Mouse (Mus musculus): Measurements from ENCODE around the gene Th. TPM values are rescaled to one million over a fixed set of nuclear protein-coding genes. Genes with fewer than 3 reads are reported as not detected.
A peak's percentile ranks its signal among the peaks of the same experiment; 100 is the strongest.

The Th gene
- polyA plus RNA-seq, 1 experiment from 2014 or later = 8.2 TPM

DNA sequence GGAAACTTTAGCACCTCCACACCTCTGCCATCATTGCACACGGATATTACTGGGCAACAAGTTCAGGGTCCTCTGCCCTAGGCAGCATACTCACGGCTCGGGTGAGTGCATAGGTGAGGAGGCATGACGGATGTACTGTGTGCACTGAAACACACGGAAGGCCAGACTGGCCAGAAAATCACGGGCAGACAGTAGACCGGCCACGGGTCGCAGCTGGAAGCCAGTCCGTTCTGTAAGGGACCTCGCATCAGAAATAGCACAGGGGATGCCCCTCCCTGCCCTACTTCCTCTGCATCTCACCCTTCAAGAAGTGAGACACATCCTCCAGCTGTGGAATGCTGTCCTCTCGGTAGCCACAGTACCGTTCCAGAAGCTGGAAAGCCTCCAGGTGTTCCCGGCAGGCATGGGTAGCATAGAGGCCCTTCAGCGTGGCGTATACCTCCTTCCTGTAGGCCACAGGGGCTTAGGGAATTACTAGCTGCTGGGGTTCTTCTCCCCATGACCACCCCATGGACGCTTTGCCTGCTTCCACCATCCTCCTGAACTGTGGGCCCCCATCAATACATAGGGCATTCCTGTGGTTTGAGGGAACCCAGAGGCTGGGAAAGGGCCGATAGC, 35.6 kb downstream of the Th start:
- Histone ChIP-seq H3K36me3 (ENCODE audit: control insufficient read depth, insufficient read depth, low read length) (no peaks in the 10 kb centered on the region), H3K9ac (ENCODE audit: low read length) (no peak overlapping the region), H3K4me2 (ENCODE audit: low read length) (no peak overlapping the region), H3K27ac (ENCODE audit: low read depth, low read length) (no peak overlapping the region), H3K4me1 (ENCODE audit: control insufficient read depth, insufficient read depth, low read length) (peaks cover 4% of the 10 kb centered on the region; the same call in 1 of the 2 replicates), H3K27me3 (replicated peaks; ENCODE audit: control insufficient read depth, insufficient read depth, low read length) (0 out of 2 replicates have a peak, but pooled peaks cover 2% of the 10 kb centered on the region), H3K4me3 (ENCODE audit: low read depth, low read length) (no peak overlapping the region), H3K9me3 (replicated peaks; ENCODE audit: control insufficient read depth, low read length) (no peaks in the 10 kb centered on the region)
- ATAC-seq = peak; percentile 24; the same call in 1 of the 2 replicates
- WGBS = 85% methylated on average over 18 of the region's 18 CpGs
- no peak for DNase-seq (ENCODE audit: low spot score)

DNA sequence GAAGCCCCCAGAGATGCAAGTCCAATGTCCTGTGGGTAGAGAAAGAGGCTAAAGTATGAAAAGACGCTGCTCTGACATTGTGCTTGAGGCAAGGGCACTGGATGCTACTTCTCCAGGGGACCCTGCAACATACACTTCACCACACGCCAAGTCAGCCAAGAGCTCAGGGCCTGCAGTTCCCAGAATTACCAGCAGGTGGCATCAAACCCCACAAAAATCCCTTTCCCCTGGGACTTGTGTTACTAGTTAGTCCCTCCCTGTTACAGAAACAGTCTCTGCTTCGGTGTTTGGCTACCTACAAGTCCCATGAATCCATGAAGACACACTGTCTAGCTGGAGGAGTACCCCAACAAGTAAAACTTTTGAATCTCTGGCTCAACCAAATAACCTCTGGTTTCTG, 36.3 kb downstream of the Th start:
- Histone ChIP-seq H3K4me3 (ENCODE audit: low read depth, low read length) (no peak overlapping the region), H3K27me3 (replicated peaks; ENCODE audit: control insufficient read depth, insufficient read depth, low read length) (no peaks in the 10 kb centered on the region), H3K9ac (ENCODE audit: low read length) (no peak overlapping the region), H3K9me3 (replicated peaks; ENCODE audit: control insufficient read depth, low read length) (no peaks in the 10 kb centered on the region), H3K4me1 (ENCODE audit: control insufficient read depth, insufficient read depth, low read length) (peaks cover 1% of the 10 kb centered on the region; the same call in 1 of the 2 replicates), H3K36me3 (ENCODE audit: control insufficient read depth, insufficient read depth, low read length) (no peaks in the 10 kb centered on the region), H3K27ac (ENCODE audit: low read depth, low read length) (no peak overlapping the region), H3K4me2 (ENCODE audit: low read length) (no peak overlapping the region)
- ATAC-seq = peak; percentile 69
- DNase-seq (ENCODE audit: low spot score) = peak; percentile 93
- 9% methylated on average over 3 of the region's 3 CpGs for WGBS

DNA sequence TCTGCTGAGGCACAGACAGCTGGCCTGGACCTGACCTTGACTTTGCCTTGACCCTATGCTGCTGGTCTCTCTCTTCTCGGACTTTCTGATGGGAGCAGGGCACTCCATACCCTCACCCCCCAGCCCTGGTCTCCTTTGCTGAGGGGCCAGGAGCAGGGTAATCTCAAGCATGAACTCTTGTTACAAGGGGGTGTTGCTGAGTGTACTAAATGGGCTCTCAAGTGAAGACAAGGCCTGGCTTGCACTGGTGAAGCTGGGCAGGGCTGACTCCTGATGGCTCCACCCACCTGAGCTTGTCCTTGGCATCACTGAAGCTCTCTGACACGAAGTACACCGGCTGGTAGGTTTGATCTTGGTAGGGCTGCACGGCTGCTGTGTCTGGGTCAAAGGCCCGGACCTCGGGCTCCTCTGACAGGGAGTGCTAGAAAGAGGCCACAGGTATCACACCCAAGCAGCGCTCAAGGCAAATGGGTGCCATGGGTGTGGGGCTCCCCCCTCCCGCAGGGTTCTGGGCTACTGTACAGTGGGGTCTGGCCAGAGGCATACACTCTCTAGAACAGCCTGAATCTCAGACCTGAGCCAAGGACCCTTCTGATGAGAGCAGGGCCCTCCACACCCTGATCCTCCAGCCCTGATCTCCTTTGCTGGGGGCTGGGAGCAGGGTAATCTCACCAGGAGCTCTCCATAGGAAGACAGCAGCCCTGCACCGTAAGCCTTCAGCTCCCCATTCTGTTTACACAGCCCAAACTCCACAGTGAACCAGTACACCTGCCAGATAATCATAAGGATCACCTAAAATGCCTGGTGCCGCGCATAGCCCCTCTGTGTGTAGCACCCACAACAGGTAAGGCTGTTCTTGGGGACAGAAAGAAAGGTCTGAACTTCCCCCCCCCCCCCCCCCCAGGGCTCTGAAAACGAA, 36.9 kb downstream of the Th start:
- DNase-seq (ENCODE audit: low spot score) = no peak
- Histone ChIP-seq H3K9ac (ENCODE audit: low read length) (no peak overlapping the region), H3K27ac (ENCODE audit: low read depth, low read length) (no peak overlapping the region), H3K4me1 (ENCODE audit: control insufficient read depth, insufficient read depth, low read length) (no peaks in the 10 kb centered on the region), H3K27me3 (replicated peaks; ENCODE audit: control insufficient read depth, insufficient read depth, low read length) (no peaks in the 10 kb centered on the region), H3K4me2 (ENCODE audit: low read length) (no peak overlapping the region), H3K4me3 (ENCODE audit: low read depth, low read length) (no peak overlapping the region), H3K9me3 (replicated peaks; ENCODE audit: control insufficient read depth, low read length) (no peaks in the 10 kb centered on the region), H3K36me3 (ENCODE audit: control insufficient read depth, insufficient read depth, low read length) (no peaks in the 10 kb centered on the region)
- 0 out of 2 replicates have a peak, but pooled peaks have one; percentile 26 for ATAC-seq
- WGBS = 74% methylated on average over 11 of the region's 12 CpGs

DNA sequence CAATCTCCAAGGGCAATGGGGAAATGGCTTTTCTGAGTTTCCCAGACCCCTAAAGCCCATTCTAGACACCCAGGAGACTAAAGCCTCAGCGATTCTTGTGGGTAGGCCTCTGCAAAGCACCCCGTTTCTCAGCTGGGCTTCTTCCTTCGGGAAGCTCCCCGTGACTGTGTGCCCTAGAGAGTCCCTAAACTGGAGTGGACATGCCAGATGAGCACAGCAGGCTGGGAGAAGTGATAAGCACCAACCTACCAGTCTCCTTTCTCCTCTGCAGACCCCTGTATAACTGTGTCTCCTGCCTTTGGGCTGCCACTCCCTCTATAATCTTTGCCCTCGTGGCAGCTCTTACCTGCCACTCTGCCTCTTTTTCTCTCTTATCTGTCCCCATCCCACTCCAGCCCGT, 37.6 kb downstream of the Th start:
- Histone ChIP-seq H3K27me3 (replicated peaks; ENCODE audit: control insufficient read depth, insufficient read depth, low read length) (no peaks in the 10 kb centered on the region), H3K9ac (ENCODE audit: low read length) (no peak overlapping the region), H3K4me3 (ENCODE audit: low read depth, low read length) (no peak overlapping the region), H3K4me1 (ENCODE audit: control insufficient read depth, insufficient read depth, low read length) (no peaks in the 10 kb centered on the region), H3K27ac (ENCODE audit: low read depth, low read length) (no peak overlapping the region), H3K36me3 (ENCODE audit: control insufficient read depth, insufficient read depth, low read length) (no peaks in the 10 kb centered on the region), H3K4me2 (ENCODE audit: low read length) (no peak overlapping the region), H3K9me3 (replicated peaks; ENCODE audit: control insufficient read depth, low read length) (no peaks in the 10 kb centered on the region)
- DNase-seq (ENCODE audit: low spot score) (no peak), ATAC-seq (no peak)
- 80% methylated on average over 6 of the region's 6 CpGs for WGBS

DNA sequence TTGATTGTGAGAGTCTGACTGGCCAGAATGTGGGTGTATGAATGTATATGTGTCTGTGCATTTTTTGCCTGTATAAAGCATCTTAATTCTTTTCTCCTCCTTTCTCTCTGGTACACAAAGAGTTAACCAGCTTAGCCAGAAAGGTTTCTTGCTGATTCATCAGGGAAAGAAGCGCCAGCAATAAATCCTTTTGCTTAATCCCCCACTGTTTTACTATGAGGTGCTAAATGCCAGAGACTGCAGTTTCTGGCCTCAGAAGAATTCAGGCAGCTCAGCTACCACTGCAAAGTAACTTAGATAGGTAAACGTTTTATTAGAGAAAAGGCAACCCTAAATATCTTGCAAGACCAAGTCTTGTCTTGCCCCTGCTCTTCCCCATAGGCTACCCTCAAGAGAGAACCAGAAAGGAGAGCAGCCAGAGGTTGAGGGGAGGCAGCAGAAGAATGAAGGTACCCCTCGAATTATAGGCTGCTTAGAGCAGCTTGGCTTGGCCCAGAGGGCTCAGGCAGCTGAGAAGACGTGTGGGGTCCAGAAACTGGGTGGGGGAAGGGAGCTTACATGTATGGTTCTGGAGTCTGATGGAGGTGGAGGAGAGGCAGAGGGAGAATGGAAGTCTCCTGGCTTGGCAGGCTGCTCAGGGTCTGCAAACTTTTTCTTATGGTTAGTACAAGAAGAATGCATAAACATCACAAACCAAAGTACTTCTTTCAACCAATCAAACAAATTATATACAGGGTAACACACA, 61.3 kb downstream of the Th start:
- Histone ChIP-seq H3K36me3 (ENCODE audit: control insufficient read depth, insufficient read depth, low read length) (no peaks in the 10 kb centered on the region), H3K27me3 (replicated peaks; ENCODE audit: control insufficient read depth, insufficient read depth, low read length) (no peaks in the 10 kb centered on the region), H3K9ac (ENCODE audit: low read length) (no peak overlapping the region), H3K4me1 (ENCODE audit: control insufficient read depth, insufficient read depth, low read length) (no peaks in the 10 kb centered on the region), H3K27ac (ENCODE audit: low read depth, low read length) (no peak overlapping the region), H3K9me3 (replicated peaks; ENCODE audit: control insufficient read depth, low read length) (no peaks in the 10 kb centered on the region), H3K4me2 (ENCODE audit: low read length) (no peak overlapping the region), H3K4me3 (ENCODE audit: low read depth, low read length) (no peak overlapping the region)
- 3% methylated on average over 4 of the region's 4 CpGs for WGBS
- no peak for ATAC-seq
- peak; percentile 23 for DNase-seq (ENCODE audit: low spot score)

DNA sequence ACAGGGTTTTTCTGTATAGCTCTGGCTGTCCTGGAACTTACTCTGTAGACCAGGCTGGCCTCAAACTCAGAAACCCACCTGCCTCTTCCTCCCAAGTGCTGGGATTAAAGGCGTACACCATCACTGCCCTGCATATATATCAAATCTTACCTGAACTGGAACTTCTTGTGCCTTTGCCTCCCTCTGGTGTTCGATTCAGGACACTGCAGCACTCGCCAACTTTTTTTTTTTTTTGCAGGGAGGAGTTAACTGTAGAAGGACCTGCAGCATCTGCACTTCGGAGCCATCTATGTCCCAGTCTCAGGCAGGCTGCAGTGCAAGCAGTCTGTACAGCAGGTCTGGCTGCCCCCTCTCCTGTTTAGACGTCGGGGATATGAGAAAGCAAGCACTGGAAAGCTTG, 80.2 kb downstream of the Th start:
- Histone ChIP-seq H3K9ac (ENCODE audit: low read length) (no peak overlapping the region), H3K9me3 (replicated peaks; ENCODE audit: control insufficient read depth, low read length) (no peaks in the 10 kb centered on the region), H3K4me2 (ENCODE audit: low read length) (no peak overlapping the region), H3K4me1 (ENCODE audit: control insufficient read depth, insufficient read depth, low read length) (no peaks in the 10 kb centered on the region), H3K36me3 (ENCODE audit: control insufficient read depth, insufficient read depth, low read length) (no peaks in the 10 kb centered on the region), H3K4me3 (ENCODE audit: low read depth, low read length) (no peak overlapping the region), H3K27ac (ENCODE audit: low read depth, low read length) (no peak overlapping the region; the same call in 1 of the 2 replicates), H3K27me3 (replicated peaks; ENCODE audit: control insufficient read depth, insufficient read depth, low read length) (no peaks in the 10 kb centered on the region)
- 18% methylated on average over 6 of the region's 6 CpGs for WGBS
- ATAC-seq (no peak), DNase-seq (ENCODE audit: low spot score) (peak; percentile 59)

Other genes starting within 250 kb of the Th start
- 0.83 TPM in 1 of 2 replicates, not detected in the other for gene Ins2, start 187.7 kb downstream of the Th start, polyA plus RNA-seq (2014; fragmentation: Nextera tagmentation; extraction: Ambion mirVana)
- gene Ascl2, start 38.1 kb upstream of the Th start, polyA plus RNA-seq (2014; fragmentation: Nextera tagmentation; extraction: Ambion mirVana) = 0.26 and 0.32 TPM in 2 replicates
- gene Tspan32, start 73.9 kb upstream of the Th start, polyA plus RNA-seq (2014; fragmentation: Nextera tagmentation; extraction: Ambion mirVana) = 0.61 and 1.2 TPM in 2 replicates
- 343 and 345 TPM in 2 replicates for gene Cd81, start 121.6 kb upstream of the Th start, polyA plus RNA-seq (2014; fragmentation: Nextera tagmentation; extraction: Ambion mirVana)
- 97.5 and 106 TPM in 2 replicates for gene Tssc4, start 138.1 kb upstream of the Th start, polyA plus RNA-seq (2014; fragmentation: Nextera tagmentation; extraction: Ambion mirVana)
- 1.4 and 2.0 TPM in 2 replicates for gene Trpm5, start 163.5 kb upstream of the Th start, polyA plus RNA-seq (2014; fragmentation: Nextera tagmentation; extraction: Ambion mirVana)
- 0.90 and 2.1 TPM in 2 replicates for gene Kcnq1, start 175.2 kb upstream of the Th start, polyA plus RNA-seq (2014; fragmentation: Nextera tagmentation; extraction: Ambion mirVana)